Mouse (Mus musculus) gastrocnemius, postnatal 25 days (tissue): ENCODE results near the gene Dennd1b. TPM values are rescaled to one million over a fixed set of nuclear protein-coding genes. Genes with fewer than 3 reads are reported as not detected.
A peak's percentile ranks its signal among the peaks of the same experiment; 100 is the strongest.

Experiments used
- DNase-seq: peaks from one replicate; pipeline ENCODE4 v3.0.0; 2022
- total RNA-seq, 2 experiments: library from RNA; stranded (reverse); gene quantifications; 1 replicate in 1 of 2; 2 replicates in 1 of 2; pipeline ENCODE4 v1.2.3; 2021

Dennd1b gene
- total RNA-seq, 2 experiments from 2014 or later, result 16.3 to 17.3 TPM

- no peak for DNase-seq
Measured at GRCm38 (mm10) chr1:138962266-138963101, 751 bp upstream of the Dennd1b start.

GRCm38 (mm10) chr1:138963868-138964458 lies 728 bp downstream of the Dennd1b start:
- peak; percentile 52 for DNase-seq

- DNase-seq, result no peak
Measured at GRCm38 (mm10) chr1:138965069-138965468, 1.8 kb downstream of the Dennd1b start.

- DNase-seq, result no peak
Measured at GRCm38 (mm10) chr1:138965511-138965910, 2.3 kb downstream of the Dennd1b start.

- no peak for DNase-seq
Measured at GRCm38 (mm10) chr1:138967450-138967849, 4.2 kb downstream of the Dennd1b start.

- no peak for DNase-seq
Measured at GRCm38 (mm10) chr1:138970053-138970452, 6.8 kb downstream of the Dennd1b start.

- DNase-seq, result no peak
Measured at GRCm38 (mm10) chr1:138973541-138974224, 10.4 kb downstream of the Dennd1b start.

GRCm38 (mm10) chr1:138974836-138975235 lies 11.6 kb downstream of the Dennd1b start:
- no peak for DNase-seq

- no peak for DNase-seq
Measured at GRCm38 (mm10) chr1:138975945-138976344, 12.7 kb downstream of the Dennd1b start.

GRCm38 (mm10) chr1:138982203-138982602 lies 19.0 kb downstream of the Dennd1b start:
- DNase-seq, result peak; percentile 55

GRCm38 (mm10) chr1:138982611-138983010 lies 19.4 kb downstream of the Dennd1b start:
- no peak for DNase-seq

- DNase-seq, result no peak
Measured at GRCm38 (mm10) chr1:138983064-138983463, 19.8 kb downstream of the Dennd1b start.

GRCm38 (mm10) chr1:138983465-138983864 lies 20.2 kb downstream of the Dennd1b start:
- no peak for DNase-seq

- DNase-seq, result no peak
Measured at GRCm38 (mm10) chr1:138984161-138984560, 20.9 kb downstream of the Dennd1b start.

- no peak for DNase-seq
Measured at GRCm38 (mm10) chr1:138992384-138993138, 29.3 kb downstream of the Dennd1b start.

- DNase-seq, result no peak
Measured at GRCm38 (mm10) chr1:138995621-138996380, 32.6 kb downstream of the Dennd1b start.

GRCm38 (mm10) chr1:138996663-138997062 lies 33.4 kb downstream of the Dennd1b start:
- no peak for DNase-seq

- no peak for DNase-seq
Measured at GRCm38 (mm10) chr1:139000675-139001379, 37.6 kb downstream of the Dennd1b start.

- no peak for DNase-seq
Measured at GRCm38 (mm10) chr1:139003503-139003902, 40.3 kb downstream of the Dennd1b start.

- no peak for DNase-seq
Measured at GRCm38 (mm10) chr1:139006000-139006399, 42.8 kb downstream of the Dennd1b start.

GRCm38 (mm10) chr1:139007475-139007874 lies 44.2 kb downstream of the Dennd1b start:
- no peak for DNase-seq
